Mouse (Mus musculus) erythroblast, adult 5-6 weeks (primary cell): Measurements from ENCODE around the gene Dgkd. TPM values are rescaled to one million over a fixed set of nuclear protein-coding genes. Genes with fewer than 3 reads are reported as not detected.
"Not testable (repeated sequence)": the region's sequence is repeated elsewhere in the genome, so short reads cannot be mapped to it uniquely, and the experiment has no call there.

Experiments
- ATAC-seq: replicated peaks from 2 replicates; pipeline ENCODE4 v1.8.0; 2016; ENCODE audit warnings: moderate number of reproducible peaks, mild to moderate bottlenecking, moderate TSS enrichment, inconsistent platforms; ENCODE audit not compliant: poor library complexity, low FRiP score, severe bottlenecking
- total RNA-seq, 2 experiments: library from RNA; stranded (forward) in 1 of 2; stranded (reverse) in 1 of 2; fragments of 150-400 nt in 1 of 2; fragments of 200-764, 138-1000 nt in 1 of 2; gene quantifications; 2 replicates each; pipeline versions ENCODE4 v1.2.3 to v1.2.4; 2015 to 2017; ENCODE audit warnings: low replicate concordance in 2 of 2

Dgkd gene
- total RNA-seq (2015; ENCODE audit: low replicate concordance) (11.9 and 12.1 TPM in 2 replicates), total RNA-seq (2017; ENCODE audit: low replicate concordance) (10.2 and 26.8 TPM in 2 replicates)

DNA sequence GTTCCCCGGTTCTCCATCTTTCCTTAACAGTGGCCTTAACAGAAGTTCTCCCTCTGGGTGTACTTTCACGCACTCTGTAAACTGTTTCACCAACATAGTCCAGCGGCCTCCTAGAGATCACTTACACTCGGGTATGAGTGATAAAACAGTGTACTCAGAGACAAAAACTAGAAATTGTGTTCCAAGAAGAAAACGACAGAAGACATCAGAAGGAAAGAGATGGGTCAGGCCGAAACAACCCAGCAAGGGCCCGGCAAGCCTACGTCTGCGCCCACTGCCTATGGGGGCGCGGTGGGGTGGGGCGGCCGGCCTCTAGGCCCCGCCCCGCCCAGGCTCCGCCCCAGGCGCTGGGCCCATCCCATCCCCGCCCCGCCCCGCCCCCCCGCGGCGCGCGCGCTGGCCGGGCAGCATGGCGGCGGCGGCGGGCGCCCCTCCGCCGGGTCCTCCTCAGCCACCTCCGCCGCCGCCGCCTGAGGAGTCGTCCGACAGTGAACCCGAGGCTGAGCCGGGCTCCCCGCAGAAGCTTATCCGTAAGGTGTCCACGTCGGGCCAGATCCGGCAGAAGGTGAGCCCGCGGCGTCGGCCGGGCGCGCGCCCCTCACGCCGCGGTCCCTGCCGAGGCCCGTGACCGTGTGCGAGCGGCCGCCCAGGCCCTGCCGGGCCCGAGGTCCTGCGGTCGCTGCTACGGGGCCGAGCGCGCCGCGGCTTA, at the start of gene Dgkd:
Gene Dgkd, plus strand, starts transcription at position 396 of the 709 bp plus-strand sequence.
- ATAC-seq, result peak; percentile 82

DNA sequence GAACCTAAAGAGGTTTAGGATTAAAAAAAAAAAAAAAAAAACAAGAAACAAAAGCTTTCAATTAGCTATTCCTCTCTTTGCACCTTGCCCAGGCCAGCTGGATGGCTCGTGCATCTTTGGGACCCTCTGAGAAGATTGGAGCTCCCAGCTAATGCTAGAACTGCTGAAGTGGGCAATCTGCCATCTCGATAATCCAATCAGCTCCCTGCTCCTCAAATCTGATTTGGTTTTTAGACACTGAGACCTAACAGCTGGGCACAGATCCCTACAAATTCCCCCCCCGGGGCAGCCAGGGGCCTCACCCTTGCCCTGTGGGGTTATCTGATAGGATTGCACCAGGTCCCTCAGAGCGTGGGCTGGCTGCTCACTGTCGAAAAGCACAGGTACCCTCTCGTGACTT, 49.5 kb upstream of the Dgkd start, which contains the start of gene Sag:
Gene Sag, plus strand, starts transcription at position 105 of the 400 bp plus-strand sequence.
- no peak for ATAC-seq

DNA sequence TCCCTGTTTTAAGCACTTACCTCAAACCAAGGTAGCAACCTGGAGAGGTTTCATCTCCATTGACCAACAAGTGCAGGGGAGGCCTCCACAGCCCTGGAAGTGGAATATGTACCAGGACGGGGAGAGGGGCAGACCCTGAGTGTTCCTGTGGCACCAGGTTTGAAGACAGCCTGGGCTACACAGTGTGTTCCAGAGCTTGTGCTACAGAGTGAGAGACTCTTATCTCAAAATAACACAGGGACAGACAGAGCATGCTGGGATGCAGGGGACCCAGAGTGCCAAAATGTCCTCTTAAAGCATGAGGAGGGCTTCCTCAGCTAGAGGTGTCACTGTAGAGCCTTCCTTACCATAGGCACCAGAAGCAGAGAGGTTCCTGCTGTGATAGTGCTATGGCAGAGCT, 45.3 kb upstream of the Dgkd start:
- no peak for ATAC-seq

DNA sequence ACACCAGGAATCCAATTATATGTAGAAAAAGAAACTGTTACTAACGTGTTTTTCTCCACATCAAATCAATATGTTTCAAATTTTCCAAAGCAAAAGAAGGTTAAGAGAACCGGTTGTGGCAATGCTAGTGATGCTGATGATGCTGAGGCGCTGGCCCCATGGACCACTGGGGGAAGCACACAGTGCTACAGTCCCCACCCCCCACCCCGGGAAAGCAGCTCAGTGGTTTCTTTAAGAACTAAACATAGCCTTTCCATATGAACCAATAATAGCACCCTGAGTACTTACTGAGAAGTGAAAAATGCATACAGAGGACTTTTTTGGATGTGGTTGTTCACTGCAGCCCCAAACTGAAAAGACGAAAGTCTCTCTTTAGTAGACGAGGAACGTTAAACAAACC, 41.7 kb upstream of the Dgkd start:
- no peak for ATAC-seq

DNA sequence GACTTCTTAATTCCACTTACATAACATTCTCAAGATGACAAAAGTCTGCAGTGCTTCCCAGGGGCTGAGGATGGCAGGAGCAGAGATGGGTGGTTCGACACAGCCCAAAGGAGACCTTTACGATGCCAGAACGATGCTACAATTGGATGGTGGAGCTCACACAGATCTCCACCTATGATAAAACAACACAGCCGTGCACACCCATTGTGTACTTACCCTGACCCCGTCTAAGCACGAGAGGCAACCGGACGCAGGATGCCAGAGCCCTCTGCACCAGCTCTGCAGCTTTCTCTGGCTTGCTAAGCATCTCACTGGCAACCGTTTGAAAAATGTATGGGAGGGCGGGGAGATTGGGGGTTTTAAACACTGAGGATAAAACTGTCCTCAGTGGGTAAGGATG, 41.0 kb upstream of the Dgkd start:
- ATAC-seq, result no peak

DNA sequence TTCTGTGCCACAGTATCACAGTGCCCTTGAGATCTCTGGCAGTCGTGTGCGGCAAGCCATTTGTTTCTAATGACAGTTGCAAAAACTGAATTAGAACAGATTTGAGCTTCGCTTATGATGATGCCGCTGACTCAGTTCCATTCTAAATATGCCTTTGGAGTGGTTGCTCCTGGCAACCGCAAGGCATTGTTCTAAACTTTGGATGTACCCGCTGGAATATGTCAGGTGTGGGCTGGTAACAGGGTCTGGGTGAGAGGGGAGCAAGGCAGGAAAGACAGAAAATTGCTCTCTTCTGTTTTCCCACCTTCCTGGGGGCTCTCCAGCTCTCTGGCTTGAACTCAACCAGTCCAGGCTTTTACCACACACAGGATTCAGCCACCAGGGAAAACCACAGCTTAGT, 39.9 kb upstream of the Dgkd start:
- ATAC-seq, result no peak

DNA sequence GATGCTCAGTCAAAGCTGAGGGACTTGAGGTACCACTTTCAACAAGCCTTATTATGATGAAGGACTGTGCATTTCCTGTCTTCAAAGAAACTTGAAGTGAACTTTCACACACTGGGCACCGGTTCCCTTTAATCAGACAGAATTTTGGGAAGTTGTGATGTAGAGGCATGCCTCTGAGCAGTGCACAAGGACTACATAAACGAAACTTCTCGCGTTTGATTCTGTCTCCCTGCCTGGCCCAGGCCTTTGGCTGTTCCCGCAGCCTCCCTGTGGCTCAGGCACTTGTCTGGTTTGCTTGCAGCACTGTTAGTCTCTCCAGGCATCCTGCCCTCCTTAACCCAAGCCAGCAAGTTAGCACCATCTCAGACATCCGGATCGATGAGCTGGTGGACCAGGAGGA, 39.4 kb upstream of the Dgkd start:
- no peak for ATAC-seq

DNA sequence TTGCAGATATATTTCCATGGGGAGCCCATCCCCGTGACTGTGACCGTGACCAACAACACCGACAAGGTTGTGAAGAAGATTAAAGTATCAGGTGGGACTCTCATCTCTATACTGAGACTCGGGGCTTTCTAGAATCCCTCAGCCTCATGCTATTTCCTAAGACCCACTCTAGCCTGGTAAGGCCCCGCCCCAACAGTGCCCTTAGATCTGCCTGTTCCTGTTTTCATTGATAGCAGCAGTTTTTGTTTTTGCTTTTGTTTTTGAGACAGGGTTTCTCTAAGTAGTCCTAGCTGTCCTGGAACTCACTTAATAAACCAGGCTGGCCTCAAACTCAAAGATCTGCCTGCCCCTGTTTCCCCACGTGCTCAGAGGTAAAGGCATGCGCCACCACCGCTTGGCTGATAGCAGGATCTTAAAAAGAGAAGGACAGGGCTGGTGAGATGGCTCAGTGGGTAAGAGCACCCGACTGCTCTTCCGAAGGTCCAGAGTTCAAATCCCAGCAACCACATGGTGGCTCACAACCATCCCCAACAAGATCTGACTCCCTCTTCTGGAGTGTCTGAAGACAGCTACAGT, 28.6 kb upstream of the Dgkd start:
- no peak for ATAC-seq

DNA sequence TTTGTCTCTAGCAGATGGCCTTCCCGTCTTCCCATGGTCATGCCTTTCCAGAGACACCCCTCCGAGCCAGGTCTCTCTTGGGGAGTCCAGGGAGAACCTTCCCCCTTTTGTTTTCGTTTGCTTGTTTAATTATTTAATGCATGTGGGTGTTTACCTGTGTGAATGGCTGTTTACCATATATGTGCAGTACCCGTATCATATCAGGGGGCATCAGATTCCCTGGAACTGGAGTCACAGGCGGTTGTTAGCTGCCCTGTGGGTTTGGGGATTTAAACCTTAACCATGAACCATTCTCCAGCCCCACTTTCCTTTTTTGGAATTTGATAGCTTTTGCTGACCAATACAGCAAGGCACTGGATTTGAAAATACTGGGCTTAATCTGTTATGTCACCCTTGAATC, 27.8 kb upstream of the Dgkd start:
- no peak for ATAC-seq

DNA sequence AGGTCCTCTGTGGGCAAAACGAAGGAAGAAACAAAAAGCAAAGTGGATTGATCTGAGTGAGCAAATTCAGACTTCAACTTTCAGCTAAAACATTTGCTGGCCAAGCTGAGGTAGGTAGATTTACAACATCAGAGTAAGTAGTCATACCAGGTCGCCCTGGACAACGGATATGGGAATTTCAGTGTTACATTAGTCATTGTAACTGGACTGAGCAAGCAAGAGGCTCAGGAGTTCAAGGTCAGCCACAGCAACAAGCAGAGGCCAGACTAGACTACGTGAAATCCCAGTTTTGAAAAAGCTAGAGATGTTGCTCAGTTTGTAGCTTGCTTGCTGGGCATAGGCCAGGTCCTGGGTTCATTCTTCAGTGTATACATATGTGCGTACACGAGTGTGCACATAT, 27.1 kb upstream of the Dgkd start:
- ATAC-seq, result no peak

DNA sequence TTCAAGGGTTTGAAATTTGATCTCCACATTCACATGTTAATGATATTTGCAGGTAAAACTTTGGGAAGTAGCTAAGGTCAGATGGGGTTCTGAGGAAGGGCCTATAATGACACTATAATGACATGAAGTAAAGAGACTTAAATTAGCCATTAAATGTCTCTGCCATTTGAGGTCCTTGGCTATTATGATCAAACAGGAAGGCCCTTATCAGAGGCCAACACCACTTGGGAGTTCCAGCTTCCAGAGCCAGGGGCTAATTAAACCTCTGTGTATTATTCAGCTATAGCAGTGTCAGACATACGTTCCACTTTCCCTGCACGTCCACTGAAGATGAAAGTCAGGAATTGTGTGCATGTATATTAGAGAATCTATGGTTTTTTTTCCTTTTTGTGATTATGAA, 26.6 kb upstream of the Dgkd start:
- ATAC-seq, result no peak

DNA sequence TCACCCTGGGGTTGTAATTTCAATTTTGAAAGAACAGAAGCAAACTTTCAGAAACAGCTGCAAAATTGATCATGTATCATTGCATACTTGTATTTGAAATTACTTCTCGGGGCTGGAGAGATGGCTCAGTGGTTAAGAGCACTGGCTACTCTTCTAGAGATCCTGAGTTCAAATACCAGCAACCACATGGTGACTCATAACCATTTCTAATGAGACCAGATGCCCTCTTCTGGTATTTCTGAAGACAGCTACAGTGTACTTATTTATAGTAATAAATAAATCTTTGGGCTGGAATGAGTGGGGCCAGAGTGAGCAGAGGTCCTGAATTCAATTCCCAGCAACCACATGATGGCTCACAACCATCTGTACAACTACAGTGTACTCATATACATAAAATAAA, 25.6 kb upstream of the Dgkd start:
- ATAC-seq, result not testable (repeated sequence)

DNA sequence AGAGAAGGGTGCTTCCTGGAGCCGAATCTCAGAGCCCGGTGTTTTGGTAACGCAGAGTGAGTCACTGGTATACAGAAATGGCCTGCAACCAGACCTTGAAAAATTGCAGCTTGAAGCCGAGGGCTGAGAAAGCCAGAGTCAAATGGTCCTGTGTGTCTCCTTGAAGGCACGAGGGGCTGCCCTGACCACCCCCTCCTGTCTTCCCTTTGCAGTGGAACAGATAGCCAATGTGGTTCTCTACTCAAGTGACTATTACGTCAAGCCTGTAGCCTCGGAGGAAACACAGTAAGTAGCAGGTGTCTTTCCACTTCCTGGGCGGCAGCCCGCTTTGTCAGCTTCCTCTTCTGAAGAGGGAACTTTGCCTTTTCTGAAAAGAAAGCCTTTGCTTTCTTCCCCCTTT, 24.9 kb upstream of the Dgkd start:
- ATAC-seq, result no peak

DNA sequence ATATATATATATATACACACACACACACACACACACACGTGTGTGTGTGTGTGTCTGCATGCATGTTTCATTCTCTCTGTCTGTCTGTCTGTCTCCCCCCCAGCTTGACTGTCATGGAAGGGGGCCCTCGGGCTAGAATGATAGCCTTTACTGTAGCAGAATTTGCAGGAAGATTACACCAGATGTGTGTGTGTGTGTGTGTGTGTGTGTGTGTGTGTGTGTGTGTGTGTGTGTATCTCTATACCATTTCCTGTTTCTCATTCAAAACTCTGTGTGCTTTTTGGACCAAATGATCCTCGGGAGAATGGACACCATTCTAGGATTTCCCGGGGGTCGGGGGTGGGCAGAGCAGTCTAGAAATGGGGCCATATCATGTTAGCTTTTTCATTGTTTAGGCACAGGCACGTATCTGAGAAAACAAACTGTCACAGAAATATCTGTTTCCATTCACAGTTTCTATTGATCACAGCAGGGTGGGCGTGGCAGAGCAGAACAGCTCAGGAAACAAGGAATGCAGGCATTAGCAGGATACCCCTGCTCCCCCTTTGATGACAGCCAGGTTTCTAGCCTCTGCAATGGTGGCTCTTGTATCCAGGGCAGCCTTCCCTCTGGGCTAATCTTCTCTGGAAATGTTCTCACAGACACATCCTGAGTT, 24.0 kb upstream of the Dgkd start:
- ATAC-seq, result no peak

DNA sequence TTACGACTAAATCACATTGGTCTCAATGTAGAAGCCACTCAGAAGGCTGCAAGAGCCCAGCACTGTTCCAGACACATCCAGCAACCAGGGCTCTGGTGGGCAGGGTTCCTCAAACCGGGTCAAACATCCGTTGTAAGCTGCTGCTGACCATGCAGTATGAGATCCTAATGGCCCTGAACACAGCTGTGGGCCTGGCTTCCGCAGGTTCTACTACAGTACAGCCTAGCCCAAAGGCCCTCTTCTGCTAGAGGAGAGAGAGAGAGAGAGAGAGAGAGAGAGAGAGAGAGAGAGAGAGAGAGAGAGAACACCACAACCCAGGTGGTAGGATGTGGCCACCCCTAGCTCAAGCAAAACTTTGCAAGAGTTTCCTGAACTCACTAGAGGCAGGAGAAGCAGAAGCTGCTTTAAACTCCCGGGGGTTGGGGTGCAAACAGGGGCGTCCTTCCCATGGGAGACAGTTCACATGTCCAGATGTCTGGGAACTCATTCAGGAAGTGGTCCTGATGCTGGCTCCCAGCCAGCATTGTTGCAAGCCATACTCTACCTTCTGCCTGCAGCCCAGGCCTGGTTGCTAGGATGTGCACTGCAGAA, 23.4 kb upstream of the Dgkd start:
- no peak for ATAC-seq

DNA sequence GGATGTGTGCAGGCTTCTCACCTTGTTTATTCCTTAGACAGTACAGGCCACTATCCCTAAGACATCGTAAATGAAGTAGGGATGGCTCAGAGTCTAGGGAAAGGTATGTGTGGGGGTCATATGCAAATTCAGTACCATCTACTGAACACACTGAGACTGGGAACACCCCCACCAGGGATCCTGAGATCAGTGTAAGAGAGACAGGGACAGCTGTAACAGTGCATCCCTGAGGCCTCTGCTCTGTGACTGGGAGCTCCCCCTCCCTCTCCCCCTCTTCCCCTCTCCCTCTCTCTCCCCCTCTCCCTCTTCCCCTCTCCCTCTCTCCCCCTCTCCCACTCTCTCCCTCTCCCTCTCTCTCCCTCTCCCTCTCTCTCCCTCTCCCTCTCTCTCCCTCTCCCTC, 16.6 kb upstream of the Dgkd start:
- ATAC-seq, result no peak

DNA sequence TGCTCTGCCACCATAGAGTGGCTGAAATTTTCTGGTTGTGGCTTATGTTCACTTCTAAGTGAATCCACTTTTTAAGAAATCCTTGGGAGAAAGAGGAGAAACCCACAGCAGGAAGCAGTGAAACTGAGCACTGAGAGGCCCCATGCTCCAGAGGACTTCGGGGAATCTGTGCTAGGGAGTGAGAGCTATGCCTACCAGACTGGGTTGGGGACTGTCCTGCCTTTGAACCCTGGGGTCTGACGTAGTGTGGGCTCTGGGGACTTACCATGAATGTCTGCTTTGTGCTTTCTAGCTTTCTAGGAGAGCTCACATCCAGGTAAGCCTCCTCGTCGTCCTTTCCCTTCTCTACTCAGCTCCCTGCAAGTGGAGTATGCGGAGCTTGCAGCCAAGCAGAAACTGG, 16.1 kb upstream of the Dgkd start:
- ATAC-seq, result no peak

DNA sequence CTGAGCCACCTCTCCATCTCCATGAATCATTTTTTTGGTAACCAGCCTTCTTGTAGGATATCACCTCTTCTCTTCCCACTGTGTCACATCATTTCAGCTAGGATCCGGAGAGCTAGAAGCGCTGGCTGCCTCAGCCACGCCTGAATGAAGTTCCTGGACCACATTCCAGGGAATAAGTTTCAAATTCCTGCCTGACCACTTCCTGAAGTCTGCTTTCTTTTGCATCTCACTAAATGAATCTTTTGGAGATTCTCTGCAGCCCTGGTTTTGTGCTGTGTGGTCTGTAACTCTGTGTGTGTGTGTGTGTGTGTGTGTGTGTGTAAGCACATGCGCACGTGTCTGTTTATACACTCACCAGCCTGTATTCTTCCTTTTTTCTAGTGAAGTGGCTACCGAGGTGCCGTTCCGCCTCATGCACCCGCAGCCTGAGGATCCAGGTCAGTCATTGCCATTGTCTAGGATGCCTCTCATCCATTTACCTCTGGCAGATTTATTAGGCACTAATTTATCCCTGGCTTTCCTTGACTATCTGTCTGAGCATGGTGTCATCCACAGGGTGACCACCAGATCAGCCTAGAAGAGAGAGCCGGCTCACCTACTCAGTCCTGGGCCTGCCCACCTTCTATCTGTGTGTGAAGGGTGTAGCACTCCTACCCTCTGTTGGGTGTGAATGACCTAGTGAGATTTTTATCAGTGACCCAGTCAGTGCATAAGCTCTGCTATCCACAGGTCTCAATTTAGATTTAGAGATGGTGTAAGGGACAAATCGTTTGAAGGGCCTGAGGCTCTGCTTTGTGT, 12.5 kb upstream of the Dgkd start:
- ATAC-seq, result no peak

DNA sequence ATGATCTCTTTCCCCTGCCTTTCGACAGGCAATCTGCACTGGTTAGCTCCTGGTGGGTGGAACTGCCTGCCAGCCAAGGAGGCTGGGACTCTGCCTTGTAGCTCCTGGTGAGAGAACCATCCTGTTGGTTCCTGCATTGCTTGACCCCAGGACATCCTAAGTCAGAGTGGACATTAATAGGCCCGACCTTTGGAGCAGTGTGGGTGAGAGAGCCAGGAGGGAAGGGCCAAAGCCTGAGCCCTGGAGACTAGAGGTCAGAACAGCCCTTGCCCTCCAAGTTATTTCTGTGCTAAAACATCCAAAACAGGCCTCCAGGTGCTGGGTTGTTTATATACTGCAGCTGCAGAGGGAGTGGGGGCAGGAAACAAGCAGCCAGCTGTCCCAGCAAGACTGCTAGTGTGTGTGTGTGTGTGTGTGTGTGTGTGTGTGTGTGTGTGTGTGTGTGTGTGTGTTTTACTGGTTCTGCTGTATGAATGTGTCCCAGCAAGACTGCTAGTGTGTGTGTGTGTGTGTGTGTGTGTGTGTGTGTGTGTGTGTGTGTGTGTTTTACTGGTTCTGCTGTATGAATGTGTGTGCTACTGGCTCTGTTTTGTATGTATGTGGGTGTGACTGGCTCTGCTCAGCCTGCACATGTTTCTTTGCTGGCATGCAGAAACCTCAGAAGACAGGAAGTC, 6.1 kb upstream of the Dgkd start:
- ATAC-seq, result 0 out of 2 replicates have a peak, but pooled peaks have one; percentile 15
